In genomic region chr19:44408223-44408545, GRCm38 (mm10) we compare ENCODE assay signal across 8 mouse cellular contexts. TPM values are rescaled to one million over a fixed set of nuclear protein-coding genes. Genes with fewer than 3 reads are reported as not detected.
A peak's percentile ranks its signal among the peaks of the same experiment; 100 is the strongest.
DNase-seq lines count a peak whose midpoint lies in the region; ATAC-seq lines count a peak whose summit lies in the region.

No protein-coding gene starts in this region.

- peak overlapping the region; percentile 87 for H3K4me2 ChIP-seq in embryonic facial prominence, embryonic 11.5 days (ENCODE audit: low read depth, low read length)
- H3K4me2 ChIP-seq in limb, embryonic 15.5 days, result peak overlapping the region; percentile 91
- peak overlapping the region; percentile 96 for H3K4me2 ChIP-seq in midbrain, embryonic 16.5 days (ENCODE audit: low read length)
- peak overlapping the region; percentile 69 for H3K4me2 ChIP-seq in stomach, embryonic 14.5 days (replicated peaks; ENCODE audit: low read depth, low read length)

- DNase-seq in urinary bladder, adult 18-20 months (ENCODE audit: low spot score in 2 of 2), result peak; percentile 47
- DNase-seq in urinary bladder, postnatal 10 days (ENCODE audit: low spot score), result no peak
- peak; percentile 80 for DNase-seq in embryonic facial prominence, embryonic 11.5 days (ENCODE audit: low spot score)
- DNase-seq in heart, adult 9 months (ENCODE audit: low spot score in 2 of 2), result peak; percentile 81 to 87
- DNase-seq in kidney, adult 8-10 months, result peak; percentile 50 to 55

- no peaks in the 10 kb centered on the region for H3K4me1 ChIP-seq in embryonic facial prominence, embryonic 11.5 days (ENCODE audit: control insufficient read depth, insufficient read depth, low read length)
- peaks cover 9% of the 10 kb centered on the region for H3K4me1 ChIP-seq in limb, embryonic 15.5 days
- H3K4me1 ChIP-seq in midbrain, embryonic 16.5 days (ENCODE audit: control insufficient read depth, insufficient read depth, low read length), result peaks cover 22% of the 10 kb centered on the region
- H3K4me1 ChIP-seq in stomach, embryonic 14.5 days (ENCODE audit: control insufficient read depth, insufficient read depth, low read length), result no peaks in the 10 kb centered on the region

- H3K4me3 ChIP-seq in embryonic facial prominence, embryonic 11.5 days (ENCODE audit: low read depth, low read length), result peak overlapping the region; percentile 56
- H3K4me3 ChIP-seq in limb, embryonic 15.5 days, result peak overlapping the region; percentile 51
- H3K4me3 ChIP-seq in midbrain, embryonic 16.5 days (ENCODE audit: low read depth, low read length), result peak overlapping the region; percentile 57
- H3K4me3 ChIP-seq in stomach, embryonic 14.5 days (ENCODE audit: low read depth, low read length), result peak overlapping the region; percentile 32

- H3K27ac ChIP-seq in embryonic facial prominence, embryonic 11.5 days (replicated peaks; ENCODE audit: low read depth, low read length), result peak overlapping the region; percentile 72
- H3K27ac ChIP-seq in limb, embryonic 15.5 days, result peak overlapping the region; percentile 83
- H3K27ac ChIP-seq in midbrain, embryonic 16.5 days (ENCODE audit: low read length), result peak overlapping the region; percentile 86
- peak overlapping the region; percentile 53; the same call in 1 of the 2 replicates for H3K27ac ChIP-seq in stomach, embryonic 14.5 days (ENCODE audit: low read length)

- under 1% methylated on average over 14 of the region's 14 CpGs for WGBS in embryonic facial prominence, embryonic 11.5 days
- 1% methylated on average over 14 of the region's 14 CpGs for WGBS in limb, embryonic 15.5 days
- 0% methylated on average over 14 of the region's 14 CpGs for WGBS in midbrain, embryonic 16.5 days
- under 1% methylated on average over 14 of the region's 14 CpGs for WGBS in stomach, embryonic 14.5 days

- ATAC-seq in embryonic facial prominence, embryonic 11.5 days (replicated peaks; ENCODE audit: insufficient number of reproducible peaks, low FRiP score, low TSS enrichment, low read depth), result peak; percentile 70
- ATAC-seq in limb, embryonic 15.5 days (ENCODE audit: insufficient number of reproducible peaks, low FRiP score, low TSS enrichment, low read depth), result peak; percentile 71
- ATAC-seq in midbrain, embryonic 16.5 days, result peak; percentile 78
- peak; percentile 67; the same call in 1 of the 2 replicates for ATAC-seq in stomach, embryonic 14.5 days (ENCODE audit: insufficient number of reproducible peaks, insufficient read depth, low FRiP score, low read depth)

- no peaks in the 10 kb centered on the region for H3K27me3 ChIP-seq in embryonic facial prominence, embryonic 11.5 days (ENCODE audit: control insufficient read depth, insufficient read depth, low read length)
- H3K27me3 ChIP-seq in limb, embryonic 15.5 days, result no peaks in the 10 kb centered on the region
- no peaks in the 10 kb centered on the region; the same call in 1 of the 2 replicates for H3K27me3 ChIP-seq in midbrain, embryonic 16.5 days (ENCODE audit: control insufficient read depth, insufficient read depth, low read depth, low read length)
- H3K27me3 ChIP-seq in stomach, embryonic 14.5 days (ENCODE audit: control insufficient read depth, insufficient read depth, low read length), result no peaks in the 10 kb centered on the region

- peak overlapping the region; percentile 49 for H3K9ac ChIP-seq in embryonic facial prominence, embryonic 11.5 days (replicated peaks; ENCODE audit: low read length)
- peak overlapping the region; percentile 28; the same call in 1 of the 2 replicates for H3K9ac ChIP-seq in limb, embryonic 15.5 days
- H3K9ac ChIP-seq in midbrain, embryonic 16.5 days (ENCODE audit: low read depth, low read length), result peak overlapping the region; percentile 59
- H3K9ac ChIP-seq in stomach, embryonic 14.5 days (replicated peaks; ENCODE audit: low read depth, low read length), result peak overlapping the region; percentile 11; the same call in 1 of the 2 replicates

- no peaks in the 10 kb centered on the region for H3K36me3 ChIP-seq in embryonic facial prominence, embryonic 11.5 days (replicated peaks; ENCODE audit: control insufficient read depth, insufficient read depth, low read depth, low read length)
- no peaks in the 10 kb centered on the region for H3K36me3 ChIP-seq in limb, embryonic 15.5 days
- no peaks in the 10 kb centered on the region for H3K36me3 ChIP-seq in midbrain, embryonic 16.5 days (ENCODE audit: control insufficient read depth, insufficient read depth, low read length)
- H3K36me3 ChIP-seq in stomach, embryonic 14.5 days (ENCODE audit: control insufficient read depth, insufficient read depth, low read length), result no peaks in the 10 kb centered on the region

- H3K9me3 ChIP-seq in embryonic facial prominence, embryonic 11.5 days (replicated peaks; ENCODE audit: control insufficient read depth, low read length), result no peaks in the 10 kb centered on the region
- no peaks in the 10 kb centered on the region for H3K9me3 ChIP-seq in limb, embryonic 15.5 days
- H3K9me3 ChIP-seq in midbrain, embryonic 16.5 days (replicated peaks; ENCODE audit: control insufficient read depth, low read length, poor library complexity, severe bottlenecking), result no peaks in the 10 kb centered on the region
- no peaks in the 10 kb centered on the region for H3K9me3 ChIP-seq in stomach, embryonic 14.5 days (ENCODE audit: control insufficient read depth, low read depth, low read length)

RNA-seq across cellular contexts. Expression of gene Scd1, which starts 0.5 kb away (rescaled TPM):
- 12.9 and 14.2 TPM in 2 replicates for polyA plus RNA-seq in embryonic facial prominence, embryonic 11.5 days (2014; fragmentation: Nextera tagmentation; extraction: Ambion mirVana)
- 5.0 and 6.5 TPM in 2 replicates for polyA plus RNA-seq in limb, embryonic 15.5 days (2015; fragmentation: Nextera tagmentation; extraction: Ambion mirVana)
- 7.1 and 8.9 TPM in 2 replicates for polyA plus RNA-seq in midbrain, embryonic 16.5 days (2015; fragmentation: Nextera tagmentation; extraction: Ambion mirVana)
- polyA plus RNA-seq in stomach, embryonic 14.5 days (2014; fragmentation: Nextera tagmentation; extraction: Ambion mirVana), result 3.7 and 4.3 TPM in 2 replicates
